Mouse (Mus musculus): ENCODE data around the gene Efcab3. TPM values are rescaled to one million over a fixed set of nuclear protein-coding genes. Genes with fewer than 3 reads are reported as not detected.
"Not testable (repeated sequence)": the region's sequence is repeated elsewhere in the genome, so short reads cannot be mapped to it uniquely, and the experiment has no call there.

Gene Efcab3
- 1 to 10 TPM in 1 of 2 experiments, under 1 TPM in 1; 0.70 to 1.0 TPM for total RNA-seq (2021)
- long read RNA-seq, experiment 1 = 0 reads
- long read RNA-seq, experiment 2 = 0 reads

GRCm38 (mm10) chr11:105063292-105063691 is at the start of gene Efcab3:
TSS of gene Efcab3 (plus strand) at chr11:105063592.
- no peak for DNase-seq (ENCODE audit: low spot score in 2 of 2)

GRCm38 (mm10) chr11:105021071-105021470 is 42.3 kb upstream of the Efcab3 start:
- no peak for DNase-seq (ENCODE audit: low spot score in 2 of 2)

DNA sequence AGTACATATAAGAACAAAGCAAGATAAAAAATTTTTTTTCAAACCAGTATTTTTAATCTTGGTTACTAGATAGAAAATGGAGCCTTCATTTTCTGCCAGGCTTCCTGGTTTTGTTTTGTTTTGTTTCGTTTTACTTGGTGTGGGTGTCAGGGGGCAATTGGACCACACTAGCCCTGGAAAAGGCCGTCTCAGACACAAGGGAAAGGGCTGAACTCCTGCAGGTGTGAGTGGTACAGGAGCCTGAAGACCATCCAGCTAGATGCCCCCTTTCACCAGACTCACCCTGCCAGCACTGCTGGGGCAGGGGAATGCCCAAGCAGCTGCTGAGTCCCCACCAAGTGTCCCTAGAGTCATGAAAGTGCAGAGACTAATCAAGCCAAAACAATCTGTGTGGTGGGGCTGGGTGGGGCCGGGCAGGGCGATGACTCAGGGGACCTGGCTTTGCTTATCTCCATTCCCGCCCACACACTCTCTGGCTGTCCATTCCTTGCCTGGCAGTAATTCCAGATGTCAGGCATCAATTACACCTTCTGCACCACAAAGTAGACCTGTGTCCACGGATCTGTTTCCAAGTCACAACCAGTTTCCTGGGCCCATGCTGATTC is 34.5 kb upstream of the Efcab3 start:
- DNase-seq (ENCODE audit: low spot score in 2 of 2) = no peak

GRCm38 (mm10) chr11:105029525-105029924 is 33.9 kb upstream of the Efcab3 start:
- DNase-seq (ENCODE audit: low spot score in 2 of 2) = no peak

GRCm38 (mm10) chr11:105030229-105030628 is 33.2 kb upstream of the Efcab3 start:
- DNase-seq (ENCODE audit: low spot score in 2 of 2) = no peak

- DNase-seq (ENCODE audit: low spot score in 2 of 2) = no peak
Measured at GRCm38 (mm10) chr11:105031103-105031502, 32.3 kb upstream of the Efcab3 start.

DNA sequence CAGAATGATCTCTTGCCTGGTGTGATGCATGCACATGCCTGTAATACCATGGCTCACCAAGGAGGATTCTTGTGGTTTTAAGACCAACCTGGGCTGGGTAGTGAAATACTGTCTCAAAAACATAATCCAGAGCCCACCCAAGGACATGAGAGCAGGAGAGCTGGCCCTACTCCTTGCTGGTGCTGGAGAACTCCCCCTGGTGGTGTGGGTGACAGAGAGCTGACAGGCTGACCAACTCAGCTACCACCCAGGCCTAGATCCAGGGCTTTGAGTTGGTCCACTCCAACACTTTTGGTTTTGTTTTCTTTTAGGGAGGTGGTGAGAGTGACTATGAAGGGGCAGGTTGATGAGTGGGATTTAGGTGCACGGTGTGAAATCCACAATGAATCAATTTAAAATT is 28.3 kb upstream of the Efcab3 start:
- no peak for DNase-seq (ENCODE audit: low spot score in 2 of 2)

- not testable (repeated sequence) for DNase-seq (ENCODE audit: low spot score in 2 of 2)
Measured at GRCm38 (mm10) chr11:105112448-105112847, 49.1 kb downstream of the Efcab3 start.

- DNase-seq (ENCODE audit: low spot score in 2 of 2) = no peak
Measured at GRCm38 (mm10) chr11:105117814-105118213, 54.4 kb downstream of the Efcab3 start.

- DNase-seq (ENCODE audit: low spot score in 2 of 2) = no peak
Measured at GRCm38 (mm10) chr11:105120551-105121061, 57.2 kb downstream of the Efcab3 start.

DNA sequence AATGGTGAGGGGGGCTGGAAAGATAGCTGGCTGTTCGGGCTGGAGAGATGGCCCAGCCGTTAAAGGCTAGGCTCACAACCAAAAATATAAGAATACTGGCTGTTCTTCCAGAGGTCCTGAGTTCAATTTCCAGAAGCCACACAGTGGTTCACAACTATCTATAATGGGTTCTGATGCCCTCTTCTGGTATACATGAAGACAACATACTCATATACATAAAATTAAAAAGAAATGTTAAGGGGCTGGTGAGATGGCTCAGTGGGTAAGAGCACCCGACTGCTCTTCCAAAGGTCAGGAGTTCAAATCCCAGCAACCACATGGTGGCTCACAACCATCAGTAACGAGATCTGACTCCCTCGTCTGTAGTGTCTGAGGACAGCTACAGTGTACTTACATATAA is 58.4 kb downstream of the Efcab3 start:
- not testable (repeated sequence) for DNase-seq (ENCODE audit: low spot score in 2 of 2)

DNA sequence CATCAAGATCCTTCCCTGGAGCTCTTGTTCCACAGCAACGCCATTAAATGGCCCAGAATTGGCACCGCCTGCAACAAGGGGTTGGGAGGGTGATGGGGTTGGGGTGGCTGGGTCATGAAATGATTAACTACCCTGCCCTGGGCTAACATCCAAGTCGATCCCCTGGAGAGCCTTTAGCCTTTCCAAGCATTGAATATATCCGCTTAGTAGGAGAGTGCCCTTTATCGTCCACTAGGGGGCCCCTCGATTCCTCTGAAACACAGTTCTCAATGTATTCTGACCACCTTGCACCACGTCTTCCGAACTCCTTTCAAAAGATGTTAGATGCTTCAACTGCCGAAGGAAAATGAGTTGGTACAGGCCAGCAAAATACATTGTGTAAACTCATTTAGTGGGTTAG is 60.6 kb downstream of the Efcab3 start:
- no peak for DNase-seq (ENCODE audit: low spot score in 2 of 2)

- peak; percentile 84 for DNase-seq (ENCODE audit: low spot score in 2 of 2)
Measured at GRCm38 (mm10) chr11:105125735-105126519, 62.5 kb downstream of the Efcab3 start, which contains the start of gene Mettl2. TSS of gene Mettl2 (plus strand) at chr11:105126425.

DNA sequence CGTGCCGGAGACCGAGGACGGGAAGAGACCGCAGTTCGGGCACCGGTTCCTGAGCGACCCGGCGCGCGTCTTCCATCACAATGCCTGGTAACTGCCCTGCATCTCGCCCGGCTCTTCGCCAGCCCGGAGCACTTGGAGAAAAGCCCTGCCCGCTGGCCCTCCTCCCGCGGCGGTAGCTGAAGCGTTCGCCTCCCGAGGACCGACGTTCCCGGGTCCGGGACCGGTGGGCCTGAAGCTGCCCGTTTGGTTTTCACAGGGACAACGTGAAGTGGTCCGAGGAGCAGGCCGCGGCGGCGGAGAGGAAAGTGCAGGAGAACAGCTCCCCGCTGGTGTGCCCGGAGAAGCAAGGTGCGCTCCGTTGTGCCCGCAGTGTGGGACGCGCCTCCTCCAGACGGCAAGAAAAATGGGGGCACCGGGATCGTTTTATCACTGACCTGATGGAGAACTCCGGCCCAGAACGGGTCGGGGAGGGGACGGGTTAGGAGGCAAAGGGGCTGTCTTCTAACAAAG is 63.2 kb downstream of the Efcab3 start:
- no peak for DNase-seq (ENCODE audit: low spot score in 2 of 2)

DNA sequence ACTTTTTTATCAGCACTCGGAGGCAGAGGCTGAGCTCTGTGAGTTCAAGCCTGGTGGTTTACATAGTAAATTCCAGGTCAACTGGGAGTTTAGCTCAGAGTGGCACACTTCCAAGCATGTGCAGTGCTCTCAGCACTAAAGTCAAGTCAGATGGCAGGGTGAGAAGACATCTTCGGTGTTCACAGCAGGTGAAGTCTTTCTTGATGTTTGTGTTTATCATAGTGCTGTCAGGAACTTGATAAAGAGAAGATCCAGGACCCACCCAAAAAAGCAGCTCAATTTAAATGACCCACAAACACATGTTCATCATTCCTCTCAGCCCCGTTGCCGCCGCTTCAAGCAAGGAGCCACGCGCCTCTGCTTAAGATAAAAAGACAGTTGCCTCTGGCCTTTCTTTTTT is 72.3 kb downstream of the Efcab3 start:
- DNase-seq (ENCODE audit: low spot score in 2 of 2) = no peak

- DNase-seq (ENCODE audit: low spot score in 2 of 2) = not testable (repeated sequence)
Measured at GRCm38 (mm10) chr11:105137255-105137654, 73.9 kb downstream of the Efcab3 start.

GRCm38 (mm10) chr11:105140512-105140911 is 77.1 kb downstream of the Efcab3 start:
- not testable (repeated sequence) for DNase-seq (ENCODE audit: low spot score in 2 of 2)

- no peak for DNase-seq (ENCODE audit: low spot score in 2 of 2)
Measured at GRCm38 (mm10) chr11:105141115-105141514, 77.7 kb downstream of the Efcab3 start.

DNA sequence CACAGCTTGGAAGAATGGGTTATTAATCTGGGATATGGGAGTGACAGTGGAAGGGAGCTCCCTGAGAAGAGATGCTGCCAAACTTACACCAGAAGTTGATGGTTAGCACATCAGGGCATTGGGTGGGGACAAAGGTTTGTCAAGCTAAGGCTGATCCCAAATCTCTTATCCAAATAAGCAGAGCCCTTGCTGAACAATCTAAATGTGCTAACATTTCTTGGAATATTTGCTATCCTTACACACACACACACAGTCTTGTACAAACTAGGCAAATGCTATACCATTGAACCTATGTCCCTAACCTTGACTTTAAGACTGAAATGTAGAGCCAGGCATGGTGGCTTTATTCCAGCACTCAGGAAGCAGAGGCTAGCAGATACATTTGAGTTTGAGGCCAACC is 80.2 kb downstream of the Efcab3 start:
- no peak for DNase-seq (ENCODE audit: low spot score in 2 of 2)

DNA sequence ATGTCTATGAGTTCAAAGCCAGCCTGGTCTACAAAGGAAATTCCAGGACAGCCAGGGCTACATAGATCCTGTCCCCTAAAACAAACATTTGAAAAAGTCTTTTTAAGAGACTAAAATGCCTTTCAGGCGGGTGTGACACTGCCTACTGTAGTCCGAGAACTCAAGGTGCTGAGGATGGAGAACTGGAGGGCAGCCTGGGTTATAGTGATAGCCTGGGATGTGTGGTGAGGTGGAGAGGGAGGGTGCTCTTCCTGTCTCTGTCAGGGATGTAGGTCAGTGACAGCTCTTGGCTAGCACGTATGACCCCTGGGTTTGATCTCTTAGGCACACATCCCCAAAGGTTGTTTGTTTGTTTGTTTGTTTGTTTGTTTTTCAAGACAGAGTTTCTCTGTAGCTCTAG is 80.7 kb downstream of the Efcab3 start:
- no peak for DNase-seq (ENCODE audit: low spot score in 2 of 2)

- no peak for DNase-seq (ENCODE audit: low spot score in 2 of 2)
Measured at GRCm38 (mm10) chr11:105144508-105145210, 81.3 kb downstream of the Efcab3 start.
